In the genomic region with DNA sequence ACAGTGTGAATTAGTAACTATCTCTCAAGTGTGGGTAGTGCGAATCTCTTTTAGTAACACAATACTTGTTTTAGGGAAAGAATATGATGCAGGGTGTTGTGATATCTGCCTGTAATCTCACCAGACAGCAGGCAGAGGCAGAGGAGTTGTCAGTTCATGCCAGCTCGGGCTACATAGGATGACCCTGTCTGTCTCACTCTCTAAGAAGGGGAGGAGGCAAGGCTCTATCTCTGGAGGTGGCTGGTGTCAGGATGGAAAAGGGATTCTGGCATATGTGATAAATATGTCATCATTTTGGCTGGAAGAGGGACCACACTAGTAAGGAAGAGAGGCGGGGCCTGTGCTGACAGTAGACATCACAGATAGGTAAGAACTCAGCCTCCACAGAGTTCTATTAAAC, we compare ENCODE assay signal across 28 mouse cellular contexts. TPM values are rescaled to one million over a fixed set of nuclear protein-coding genes. Genes with fewer than 3 reads are reported as not detected.
DNase-seq lines count a peak whose midpoint lies in the region; ATAC-seq and TF ChIP-seq lines count a peak whose summit lies in the region.
"Had no signal": no experiment of that assay in that cellular context is flagged by ENCODE, and none has a peak within 500 bp of the region (broad histone marks: within the 10 kb centered on the region; RNA-seq: fewer than 3 reads in every experiment).

No protein-coding gene starts in this region.

- DNase-seq in heart, postnatal 0 days (ENCODE audit: low spot score) = no peak
- no peak for DNase-seq in heart, adult 8-10 months (ENCODE audit: low spot score)
- DNase-seq in liver, postnatal 0 days = no peak
- DNase-seq in liver, embryonic 11.5 days (ENCODE audit: low spot score) = no peak
- DNase-seq in naive thymus-derived CD4-positive, alpha-beta T cell, adult 2 months (ENCODE audit: low read depth) = peak; percentile 8
- no peak for DNase-seq in B cell, adult 2 months
- DNase-seq in cerebellum, adult 11-12 months = no peak
- DNase-seq: adrenal gland, postnatal 25 days; cerebellum, adult 18-20 months; cerebellum, postnatal 10 days; gastrocnemius, adult 2 months; gastrocnemius, postnatal 36 days; heart, adult 18-20 months; kidney, adult 18-20 months; kidney, postnatal 36 days; liver, embryonic 13.5 days; lung, adult 2 months; midbrain, embryonic 14.5 days; retina, postnatal 1 day; right cerebral cortex, postnatal 25 days had no signal

- H3K27ac ChIP-seq in heart, postnatal 0 days (ENCODE audit: low read depth) = 0 out of 2 replicates have a peak overlapping the region, but pooled peaks have one; percentile 46
- H3K27ac ChIP-seq in liver, postnatal 0 days (ENCODE audit: low read depth) = no peak overlapping the region
- H3K27ac ChIP-seq in liver, embryonic 11.5 days (ENCODE audit: low read depth, low read length) = no peak overlapping the region
- H3K27ac ChIP-seq: embryonic facial prominence, embryonic 13.5 days; forebrain, embryonic 15.5 days; hindbrain, embryonic 10.5 days; left cerebral cortex, adult 2 months; limb, embryonic 12.5 days; liver, embryonic 13.5 days had no signal

- H3K4me2 ChIP-seq in heart, postnatal 0 days (ENCODE audit: low read depth, low read length) = no peak overlapping the region
- no peak overlapping the region for H3K4me2 ChIP-seq in liver, postnatal 0 days (ENCODE audit: low read depth, low read length)
- H3K4me2 ChIP-seq in liver, embryonic 11.5 days = no peak overlapping the region
- H3K4me2 ChIP-seq: embryonic facial prominence, embryonic 13.5 days; forebrain, embryonic 15.5 days; limb, embryonic 12.5 days; liver, embryonic 13.5 days had no signal

- TF ChIP-seq CTCF in heart, postnatal 0 days (IDR thresholded peaks at IDR 0.05; ENCODE audit: low read depth) = no peak
- no peak for TF ChIP-seq CTCF in liver, postnatal 0 days (IDR thresholded peaks at IDR 0.05; ENCODE audit: low read depth)

- no peak overlapping the region for H3K4me3 ChIP-seq in heart, postnatal 0 days (ENCODE audit: low read depth, low read length)
- H3K4me3 ChIP-seq in liver, postnatal 0 days (ENCODE audit: low read depth, low read length) = no peak overlapping the region
- H3K4me3 ChIP-seq in liver, embryonic 11.5 days (ENCODE audit: low read depth, low read length) = no peak overlapping the region
- H3K4me3 ChIP-seq: embryonic facial prominence, embryonic 13.5 days; forebrain, embryonic 10.5 days; forebrain, embryonic 15.5 days; heart, embryonic 12.5 days; hindbrain, embryonic 10.5 days; left cerebral cortex, adult 2 months; limb, embryonic 12.5 days; liver, embryonic 13.5 days had no signal

- peaks cover 28% of the 10 kb centered on the region for H3K36me3 ChIP-seq in heart, postnatal 0 days (replicated peaks; ENCODE audit: control insufficient read depth, insufficient read depth, low read length)
- H3K36me3 ChIP-seq in liver, postnatal 0 days (replicated peaks; ENCODE audit: insufficient read depth, low read length) = 0 out of 2 replicates have a peak, but pooled peaks cover 2% of the 10 kb centered on the region
- no peaks in the 10 kb centered on the region for H3K36me3 ChIP-seq in liver, embryonic 11.5 days (ENCODE audit: control insufficient read depth, insufficient read depth, low read length)
- H3K36me3 ChIP-seq: embryonic facial prominence, embryonic 13.5 days; forebrain, embryonic 10.5 days; forebrain, embryonic 15.5 days; hindbrain, embryonic 10.5 days; limb, embryonic 12.5 days; liver, embryonic 13.5 days had no signal

- H3K9ac ChIP-seq in heart, postnatal 0 days (replicated peaks; ENCODE audit: low read depth, low read length) = no peak overlapping the region
- H3K9ac ChIP-seq in liver, postnatal 0 days (replicated peaks) = no peak overlapping the region
- no peak overlapping the region for H3K9ac ChIP-seq in liver, embryonic 11.5 days (ENCODE audit: low read depth, low read length)
- H3K9ac ChIP-seq: embryonic facial prominence, embryonic 13.5 days; forebrain, embryonic 15.5 days; limb, embryonic 12.5 days; liver, embryonic 13.5 days had no signal

- H3K27me3 ChIP-seq in heart, postnatal 0 days (ENCODE audit: control insufficient read depth, insufficient read depth, low read length) = no peaks in the 10 kb centered on the region
- no peaks in the 10 kb centered on the region for H3K27me3 ChIP-seq in liver, postnatal 0 days (ENCODE audit: insufficient read depth, low read length)
- peaks cover 16% of the 10 kb centered on the region for H3K27me3 ChIP-seq in liver, embryonic 11.5 days (replicated peaks; ENCODE audit: control insufficient read depth, insufficient read depth, low read length)

- TF ChIP-seq EP300 in heart, postnatal 0 days (IDR thresholded peaks at IDR 0.05; ENCODE audit: low read depth) = no peak
- TF ChIP-seq EP300 in liver, postnatal 0 days (IDR thresholded peaks at IDR 0.05; ENCODE audit: low read depth) = peak; percentile 49; the same call in 1 of the 2 replicates

- H3K4me1 ChIP-seq in heart, postnatal 0 days (ENCODE audit: control insufficient read depth, insufficient read depth) = peaks cover 29% of the 10 kb centered on the region
- H3K4me1 ChIP-seq in liver, postnatal 0 days (ENCODE audit: insufficient read depth) = peaks cover 23% of the 10 kb centered on the region
- H3K4me1 ChIP-seq in liver, embryonic 11.5 days (replicated peaks; ENCODE audit: control insufficient read depth, insufficient read depth, low read length) = no peaks in the 10 kb centered on the region; the same call in none of the 2 replicates

- WGBS in heart, postnatal 0 days = 54% methylated on average over 3 of the region's 3 CpGs
- WGBS in liver, postnatal 0 days (ENCODE audit: insufficient replicate concordance) = 59% methylated on average over 3 of the region's 3 CpGs
- WGBS in liver, embryonic 11.5 days = 58% methylated on average over 3 of the region's 3 CpGs

- ATAC-seq in heart, postnatal 0 days (ENCODE audit: insufficient read depth, low read depth) = no peak
- ATAC-seq in liver, postnatal 0 days = peak; percentile 46
- ATAC-seq in liver, embryonic 11.5 days (replicated peaks; ENCODE audit: low FRiP score) = no peak
- peak; percentile 54 for ATAC-seq in megakaryocyte progenitor cell, adult 5-6 weeks (replicated peaks; ENCODE audit: poor library complexity)
- ATAC-seq: forebrain, embryonic 15.5 days had no signal

- H3K9me3 ChIP-seq in heart, postnatal 0 days (replicated peaks; ENCODE audit: control insufficient read depth, low read length) = no peaks in the 10 kb centered on the region
- no peaks in the 10 kb centered on the region for H3K9me3 ChIP-seq in liver, postnatal 0 days (ENCODE audit: low read length)
- no peaks in the 10 kb centered on the region for H3K9me3 ChIP-seq in liver, embryonic 11.5 days (ENCODE audit: control insufficient read depth, low read length)
- H3K9me3 ChIP-seq: embryonic facial prominence, embryonic 13.5 days; forebrain, embryonic 10.5 days; forebrain, embryonic 15.5 days; heart, embryonic 12.5 days; hindbrain, embryonic 10.5 days; limb, embryonic 12.5 days; liver, embryonic 13.5 days had no signal

RNA-seq across cellular contexts. Expression of a gene that starts 23.0 kb away (rescaled TPM):
- total RNA-seq in heart, postnatal 0 days (2014; rRNA removed; ENCODE audit: low replicate concordance) = 510 and 558 TPM in 2 replicates
- polyA plus RNA-seq in heart, postnatal 0 days (2015; fragmentation: Nextera tagmentation; extraction: Ambion mirVana) = 41.0 and 42.6 TPM in 2 replicates
- 100 to 1,000 TPM; 354 to 475 (median 429) TPM for total RNA-seq in heart, adult 8-10 months (2022)
- polyA plus RNA-seq in liver, postnatal 0 days (2015; fragmentation: Nextera tagmentation; extraction: Ambion mirVana) = 0.78 and 0.95 TPM in 2 replicates
- polyA plus RNA-seq in liver, embryonic 11.5 days (2014; fragmentation: Nextera tagmentation; extraction: Ambion mirVana) = 0.15 TPM in 1 of 2 replicates, not detected in the other
- total RNA-seq in megakaryocyte progenitor cell, adult 5-6 weeks (2015) = 5.5 TPM in 2 replicates
- 1.5 and 3.2 TPM in 2 replicates for total RNA-seq in megakaryocyte progenitor cell, adult 5-6 weeks (2017)
- polyA plus RNA-seq: limb, embryonic 12.5 days had no signal

Comparison
In these comparisons a context has a peak if more than half of its experiments do, and no peak if none do; other contexts are left out.
1. ATAC-seq: peak in liver, postnatal 0 days (single experiment) and megakaryocyte progenitor cell, adult 5-6 weeks (single experiment); none in heart, postnatal 0 days (single experiment) and liver, embryonic 11.5 days (single experiment).
2. RNA of a gene that starts 23.0 kb away (total RNA-seq): 510 to 558 TPM in heart, postnatal 0 days and 354 to 475 TPM in heart, adult 8-10 months; 1.5 to 5.5 TPM in megakaryocyte progenitor cell, adult 5-6 weeks; every median in the first group is over 10 times any median in the second.